Mouse (Mus musculus): Measurements from ENCODE around the gene Prpf6. TPM values are rescaled to one million over a fixed set of nuclear protein-coding genes. Genes with fewer than 3 reads are reported as not detected.

The Prpf6 gene
- polyA plus RNA-seq, 1 experiment, result 10.4 TPM

DNA sequence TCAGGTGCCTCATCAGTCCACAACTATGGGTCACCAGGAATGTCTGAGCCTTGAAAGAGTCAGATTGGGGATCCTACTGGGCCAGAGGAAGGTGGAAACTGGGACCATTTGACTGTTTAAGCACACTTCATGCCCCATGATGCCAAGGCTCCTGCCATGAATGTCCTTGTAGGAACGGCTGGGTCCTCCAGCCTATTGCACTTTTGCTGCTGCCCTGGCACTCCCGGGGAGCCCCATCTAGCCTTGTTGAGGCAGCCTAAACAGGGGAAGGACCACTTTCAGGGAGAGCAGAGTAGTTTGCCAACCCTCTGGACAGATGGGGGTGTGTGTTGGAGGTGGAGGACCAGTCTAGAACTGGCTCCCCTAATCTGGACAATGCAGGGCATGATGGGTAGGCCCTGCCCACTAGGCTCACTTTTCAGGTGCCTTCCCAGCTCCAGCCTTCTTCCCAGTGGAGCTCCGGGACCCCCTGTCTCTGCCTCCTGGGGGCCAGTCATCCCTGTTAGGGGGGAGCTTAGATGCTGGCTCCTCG, 7.2 kb upstream of the Prpf6 start, which contains the start of gene Uckl1:
Gene Uckl1, minus strand, starts transcription at position 482 of the 532 bp plus-strand sequence.
- no peak within 1 kb of the TSS for H3K27ac ChIP-seq (ENCODE audit: insufficient read depth, low read depth, low read length)
- TF ChIP-seq POLR2A (IDR thresholded peaks at IDR 0.05; ENCODE audit: low read depth, low read length), result no peak
- no peak for TF ChIP-seq CTCF (IDR thresholded peaks at IDR 0.05; ENCODE audit: extremely low read depth, insufficient read length, insufficient replicate concordance, low read depth, low read length)
- 93% methylated on average over 4 of the region's 4 CpGs for WGBS
- no peak within 1 kb of the TSS for H3K4me3 ChIP-seq (ENCODE audit: low read depth, low read length)
- no peaks in the 10 kb centered on the region for H3K27me3 ChIP-seq (ENCODE audit: control insufficient read depth, insufficient read depth, low read length)
- H3K36me3 ChIP-seq (ENCODE audit: control insufficient read depth, insufficient read depth, low read length), result peaks cover 14% of the 10 kb centered on the region; the same call in 1 of the 2 replicates
- H3K4me1 ChIP-seq (ENCODE audit: control insufficient read depth, insufficient read depth, insufficient read length, low read length), result peaks cover 14% of the 10 kb centered on the region

DNA sequence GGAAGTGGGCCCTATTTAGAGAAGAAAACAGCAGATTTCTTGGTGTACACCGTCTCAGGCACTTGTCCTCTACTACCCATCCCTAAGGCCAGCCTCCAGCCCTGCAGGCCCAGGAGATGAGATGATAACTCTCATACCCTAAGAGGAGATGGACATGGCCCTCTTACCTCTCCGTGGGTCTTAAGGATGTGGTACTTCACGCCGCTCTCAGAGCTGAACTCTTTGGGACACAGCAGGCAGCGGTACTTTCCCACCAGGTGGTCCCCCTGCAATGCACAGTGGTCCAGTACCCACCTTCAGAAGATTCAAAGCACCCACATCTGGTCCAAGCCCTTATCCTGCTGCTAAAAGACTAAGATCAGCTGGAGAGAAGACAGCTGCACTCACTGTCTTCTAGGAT, 6.2 kb upstream of the Prpf6 start:
- Histone ChIP-seq H3K4me3 (ENCODE audit: low read depth, low read length) (no peak overlapping the region), H3K27me3 (ENCODE audit: control insufficient read depth, insufficient read depth, low read length) (no peaks in the 10 kb centered on the region), H3K27ac (ENCODE audit: insufficient read depth, low read depth, low read length) (no peak overlapping the region), H3K4me1 (ENCODE audit: control insufficient read depth, insufficient read depth, insufficient read length, low read length) (peaks cover 10% of the 10 kb centered on the region), H3K36me3 (ENCODE audit: control insufficient read depth, insufficient read depth, low read length) (peaks cover 15% of the 10 kb centered on the region; the same call in 1 of the 2 replicates)
- WGBS, result 92% methylated on average over 5 of the region's 5 CpGs
- TF ChIP-seq POLR2A (IDR thresholded peaks at IDR 0.05; ENCODE audit: low read depth, low read length), result no peak
- no peak for TF ChIP-seq CTCF (IDR thresholded peaks at IDR 0.05; ENCODE audit: extremely low read depth, insufficient read length, insufficient replicate concordance, low read depth, low read length)

DNA sequence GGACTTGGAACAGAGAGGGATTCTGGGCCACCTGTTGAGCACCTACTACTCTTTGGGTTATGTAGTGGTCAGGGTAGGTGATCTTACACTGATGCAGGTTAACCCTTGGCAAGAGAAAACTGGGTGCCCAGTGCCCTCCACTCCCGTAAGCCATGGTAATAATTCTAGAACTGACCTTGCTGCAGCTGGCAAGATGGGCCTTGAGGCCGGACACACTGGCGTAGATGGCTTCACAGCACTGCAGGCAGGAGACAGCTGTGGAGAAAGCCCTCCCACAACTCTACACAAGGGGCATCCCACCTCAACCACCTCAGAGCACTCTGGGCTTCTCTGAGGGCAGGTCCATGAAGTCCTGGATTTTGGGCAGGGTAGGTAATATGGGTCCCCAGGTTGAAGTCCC, 5.5 kb upstream of the Prpf6 start:
- Histone ChIP-seq H3K36me3 (ENCODE audit: control insufficient read depth, insufficient read depth, low read length) (peaks cover 15% of the 10 kb centered on the region; the same call in 1 of the 2 replicates), H3K4me1 (ENCODE audit: control insufficient read depth, insufficient read depth, insufficient read length, low read length) (peaks cover 10% of the 10 kb centered on the region), H3K4me3 (ENCODE audit: low read depth, low read length) (no peak overlapping the region), H3K27ac (ENCODE audit: insufficient read depth, low read depth, low read length) (no peak overlapping the region), H3K27me3 (ENCODE audit: control insufficient read depth, insufficient read depth, low read length) (no peaks in the 10 kb centered on the region)
- TF ChIP-seq POLR2A (IDR thresholded peaks at IDR 0.05; ENCODE audit: low read depth, low read length) (no peak), CTCF (IDR thresholded peaks at IDR 0.05; ENCODE audit: extremely low read depth, insufficient read length, insufficient replicate concordance, low read depth, low read length) (no peak)
- 99% methylated on average over 3 of the region's 3 CpGs for WGBS

DNA sequence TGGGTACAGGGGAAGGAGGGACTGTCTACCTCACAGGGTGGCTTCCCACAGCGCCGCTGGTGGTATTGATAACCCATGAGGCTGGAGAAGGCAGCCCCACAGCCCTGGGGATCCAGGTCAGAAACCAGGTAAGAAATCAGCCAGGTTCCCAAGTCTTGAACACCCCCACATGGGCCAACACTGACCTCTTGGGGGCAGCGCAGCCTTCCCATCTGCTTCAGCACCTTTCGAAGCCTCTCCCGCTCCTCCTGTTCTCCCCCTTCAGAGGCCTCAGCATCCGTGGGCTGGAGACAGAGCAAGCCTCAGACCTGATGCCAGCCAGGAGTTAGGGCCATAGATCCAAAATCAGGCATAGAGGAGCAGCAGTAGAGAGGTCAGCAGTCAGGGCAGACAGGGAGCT, 3.9 kb upstream of the Prpf6 start:
- 90% methylated on average over 6 of the region's 6 CpGs for WGBS
- H3K4me1 ChIP-seq (ENCODE audit: control insufficient read depth, insufficient read depth, insufficient read length, low read length), result peaks cover 1% of the 10 kb centered on the region; the same call in 1 of the 2 replicates
- TF ChIP-seq CTCF (IDR thresholded peaks at IDR 0.05; ENCODE audit: extremely low read depth, insufficient read length, insufficient replicate concordance, low read depth, low read length), result no peak
- TF ChIP-seq POLR2A (IDR thresholded peaks at IDR 0.05; ENCODE audit: low read depth, low read length), result no peak
- H3K4me3 ChIP-seq (ENCODE audit: low read depth, low read length), result no peak overlapping the region
- no peak overlapping the region for H3K27ac ChIP-seq (ENCODE audit: insufficient read depth, low read depth, low read length)
- H3K27me3 ChIP-seq (ENCODE audit: control insufficient read depth, insufficient read depth, low read length), result no peaks in the 10 kb centered on the region
- peaks cover 15% of the 10 kb centered on the region; the same call in 1 of the 2 replicates for H3K36me3 ChIP-seq (ENCODE audit: control insufficient read depth, insufficient read depth, low read length)

DNA sequence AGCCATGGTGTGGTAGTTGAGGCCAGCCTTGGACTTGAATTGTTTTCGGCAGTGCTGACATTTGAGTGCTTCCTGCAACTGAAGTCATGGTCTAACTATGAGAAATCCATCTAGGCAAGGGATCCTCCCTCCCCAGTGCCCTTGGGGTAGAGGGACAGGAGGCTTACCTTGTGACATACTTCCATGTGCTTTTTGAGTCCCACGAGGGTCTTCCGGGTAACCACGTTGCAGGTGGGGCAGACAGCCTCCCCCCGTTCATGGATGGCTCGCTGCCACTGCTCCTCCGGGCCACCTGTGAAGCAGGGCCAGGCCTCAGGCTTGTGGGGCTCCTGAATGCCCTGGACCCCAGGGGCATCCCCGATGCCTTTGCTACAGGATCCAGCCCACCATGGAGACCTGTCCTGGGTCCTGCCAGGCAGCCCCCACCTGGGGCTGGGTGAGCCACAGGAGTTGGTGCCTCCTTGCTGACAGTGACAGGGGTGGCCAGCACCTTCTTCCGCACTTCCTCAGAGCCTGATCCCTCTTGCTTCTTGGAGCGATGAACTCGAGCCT, 3.4 kb upstream of the Prpf6 start:
- H3K36me3 ChIP-seq (ENCODE audit: control insufficient read depth, insufficient read depth, low read length), result peaks cover 15% of the 10 kb centered on the region; the same call in 1 of the 2 replicates

DNA sequence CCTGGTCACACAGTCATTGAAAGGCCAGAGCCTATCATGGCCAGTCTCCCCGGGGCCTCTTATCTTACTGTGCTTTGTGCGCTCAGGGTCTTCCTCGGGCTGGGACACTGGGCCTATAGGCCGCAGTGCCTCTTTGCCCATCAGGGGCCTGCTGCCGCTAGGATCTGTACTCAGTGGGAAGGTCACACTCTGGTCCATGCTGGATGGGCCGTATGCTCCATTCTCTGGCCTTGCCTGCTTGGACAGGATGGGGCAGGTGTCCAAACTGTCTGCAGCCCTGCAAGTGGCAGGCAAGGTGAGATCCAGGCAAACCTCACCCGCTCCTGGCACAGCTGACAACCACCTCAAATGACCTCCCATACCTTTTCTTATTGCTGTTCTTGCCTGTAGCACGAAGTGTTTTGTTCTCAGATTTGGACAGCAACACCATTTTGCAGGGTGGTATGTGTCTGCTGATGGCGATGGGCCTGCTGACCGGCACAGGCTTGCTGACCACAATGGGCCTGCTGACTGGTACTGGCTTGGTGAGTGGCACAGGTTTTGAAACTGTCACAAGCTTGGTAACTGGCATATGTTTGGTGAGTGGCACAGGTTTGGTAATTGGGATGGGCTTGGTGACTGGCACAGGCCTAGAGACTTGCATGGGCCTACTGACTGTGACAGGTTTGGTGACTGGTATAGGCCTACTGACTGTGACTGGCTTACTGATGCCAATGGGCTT, 2.5 kb upstream of the Prpf6 start:
- no peaks in the 10 kb centered on the region for H3K27me3 ChIP-seq (ENCODE audit: control insufficient read depth, insufficient read depth, low read length)
- 94% methylated on average over 10 of the region's 10 CpGs for WGBS
- no peaks in the 10 kb centered on the region; the same call in 1 of the 2 replicates for H3K4me1 ChIP-seq (ENCODE audit: control insufficient read depth, insufficient read depth, insufficient read length, low read length)
- H3K27ac ChIP-seq (ENCODE audit: insufficient read depth, low read depth, low read length), result no peak overlapping the region
- H3K36me3 ChIP-seq (ENCODE audit: control insufficient read depth, insufficient read depth, low read length), result peaks cover 15% of the 10 kb centered on the region; the same call in 1 of the 2 replicates
- TF ChIP-seq CTCF (IDR thresholded peaks at IDR 0.05; ENCODE audit: extremely low read depth, insufficient read length, insufficient replicate concordance, low read depth, low read length) (no peak), POLR2A (IDR thresholded peaks at IDR 0.05; ENCODE audit: low read depth, low read length) (no peak)
- H3K4me3 ChIP-seq (ENCODE audit: low read depth, low read length), result no peak overlapping the region

More for the DNA sequence above, 3.4 kb upstream of the Prpf6 start:
- no peak for TF ChIP-seq CTCF (IDR thresholded peaks at IDR 0.05; ENCODE audit: extremely low read depth, insufficient read length, insufficient replicate concordance, low read depth, low read length)
- no peak for TF ChIP-seq POLR2A (IDR thresholded peaks at IDR 0.05; ENCODE audit: low read depth, low read length)
- Histone ChIP-seq H3K27ac (ENCODE audit: insufficient read depth, low read depth, low read length) (no peak overlapping the region), H3K4me3 (ENCODE audit: low read depth, low read length) (no peak overlapping the region), H3K27me3 (ENCODE audit: control insufficient read depth, insufficient read depth, low read length) (no peaks in the 10 kb centered on the region), H3K4me1 (ENCODE audit: control insufficient read depth, insufficient read depth, insufficient read length, low read length) (no peaks in the 10 kb centered on the region; the same call in 1 of the 2 replicates)
- whole genome bisulfite sequencing, result 93% methylated on average over 11 of the region's 11 CpGs

DNA sequence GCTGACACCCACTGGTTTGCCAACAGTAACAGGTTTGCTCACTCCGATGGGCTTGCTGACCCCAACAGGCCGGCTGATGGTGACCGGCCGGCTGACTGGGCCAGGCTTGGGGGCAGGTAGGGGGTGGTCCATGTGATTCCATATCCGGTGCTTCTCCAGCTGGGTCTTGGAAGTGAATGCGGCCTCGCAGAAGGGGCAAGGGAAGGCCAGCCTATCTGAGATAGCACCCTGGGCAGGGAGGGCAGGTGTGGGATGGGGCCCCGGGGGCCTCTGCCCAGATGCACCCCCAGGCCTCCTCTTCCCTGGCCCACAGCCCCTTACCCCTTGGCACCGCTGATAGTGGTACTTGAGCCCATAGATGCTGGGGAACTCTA, 1.9 kb upstream of the Prpf6 start:
- no peak overlapping the region for H3K27ac ChIP-seq (ENCODE audit: insufficient read depth, low read depth, low read length)
- peaks cover 11% of the 10 kb centered on the region; the same call in 1 of the 2 replicates for H3K36me3 ChIP-seq (ENCODE audit: control insufficient read depth, insufficient read depth, low read length)
- TF ChIP-seq POLR2A (IDR thresholded peaks at IDR 0.05; ENCODE audit: low read depth, low read length) (no peak), CTCF (IDR thresholded peaks at IDR 0.05; ENCODE audit: extremely low read depth, insufficient read length, insufficient replicate concordance, low read depth, low read length) (no peak)

More for the DNA sequence above, 1.9 kb upstream of the Prpf6 start:
- H3K27me3 ChIP-seq (ENCODE audit: control insufficient read depth, insufficient read depth, low read length), result no peaks in the 10 kb centered on the region
- WGBS, result 97% methylated on average over 9 of the region's 9 CpGs
- H3K4me1 ChIP-seq (ENCODE audit: control insufficient read depth, insufficient read depth, insufficient read length, low read length), result no peaks in the 10 kb centered on the region; the same call in 1 of the 2 replicates
- no peak overlapping the region for H3K4me3 ChIP-seq (ENCODE audit: low read depth, low read length)

All from small intestine, adult 2 months (tissue).